Mouse (Mus musculus) left cerebral cortex, adult 18-20 months (tissue): ENCODE measurements at regions not wholly inside any gene's neighbourhood (a gene's known extent, or its start where the extent isn't known, plus 50 kb on each side); places are given as distances from the start of the nearest gene placed in this dataset.
"Not testable (repeated sequence)": the region's sequence is repeated elsewhere in the genome, so short reads cannot be mapped to it uniquely, and the experiment has no call there.

Experiments
- DNase-seq, 2 experiments: peaks; one replicate each; pipeline ENCODE4 v3.0.0; 2021 to 2022; ENCODE audit warnings: low spot score in 2 of 2, mixed read lengths in 1 of 2

DNA sequence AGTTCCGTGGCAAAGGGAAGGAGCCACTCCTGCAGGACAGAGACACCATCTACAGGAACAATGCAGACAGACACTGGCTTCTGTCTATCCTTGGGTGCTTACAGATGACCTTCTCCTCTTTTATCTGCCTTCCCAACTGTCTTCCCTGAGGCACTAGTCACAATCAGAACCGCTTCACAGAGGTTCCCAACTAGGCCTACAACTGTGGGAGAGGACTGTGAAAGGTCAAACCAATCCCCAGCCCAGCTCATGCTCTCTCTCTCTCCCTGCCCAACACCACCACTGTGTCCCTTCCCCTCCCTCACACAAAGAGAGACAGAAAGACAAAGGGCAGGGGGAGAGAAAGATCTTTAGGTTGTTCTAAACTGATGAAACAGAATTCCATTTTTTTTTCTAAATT lies 61.3 kb downstream of the Tmem17 start:
- no peak for DNase-seq

DNA sequence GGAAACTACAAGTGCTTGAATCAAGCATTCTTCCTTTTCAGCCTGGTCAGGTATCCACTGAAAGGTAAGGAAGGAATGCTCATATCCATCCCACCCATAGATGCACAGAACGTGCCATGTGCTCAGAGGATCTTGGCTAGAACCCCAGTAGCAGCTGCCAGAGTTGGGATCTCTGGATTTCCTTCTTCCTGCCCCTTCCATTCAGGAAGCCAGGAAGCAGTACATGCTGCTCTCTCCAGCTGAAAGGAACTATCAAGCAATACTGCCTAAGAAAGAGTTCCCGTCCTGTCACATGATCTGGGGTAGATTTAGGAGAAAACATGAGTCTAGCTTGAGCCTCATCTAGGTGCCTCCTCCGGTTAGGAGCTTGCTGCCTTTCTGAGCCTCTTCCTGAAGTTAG lies 61.9 kb downstream of the Tmem17 start:
- no peak for DNase-seq

DNA sequence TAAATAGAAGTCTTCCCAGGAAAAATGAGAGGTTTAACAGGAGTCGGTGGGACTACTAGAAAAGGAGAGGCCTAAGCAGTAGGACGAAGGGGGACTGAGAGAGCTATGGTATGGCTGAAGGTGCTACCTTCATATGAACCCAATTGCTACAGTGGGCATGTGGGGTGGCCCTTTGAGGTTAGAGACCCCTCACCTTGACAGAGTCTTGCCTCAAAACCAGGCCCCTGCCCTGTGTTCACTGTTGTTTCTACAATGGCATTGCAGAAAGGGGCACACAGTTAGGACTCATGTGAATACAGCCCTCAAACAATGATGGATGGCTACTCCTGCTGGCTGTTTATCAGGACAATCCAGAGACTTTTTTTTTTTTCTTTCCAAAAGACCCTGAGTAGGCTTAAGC lies 62.6 kb downstream of the Tmem17 start:
- DNase-seq: no peak

DNA sequence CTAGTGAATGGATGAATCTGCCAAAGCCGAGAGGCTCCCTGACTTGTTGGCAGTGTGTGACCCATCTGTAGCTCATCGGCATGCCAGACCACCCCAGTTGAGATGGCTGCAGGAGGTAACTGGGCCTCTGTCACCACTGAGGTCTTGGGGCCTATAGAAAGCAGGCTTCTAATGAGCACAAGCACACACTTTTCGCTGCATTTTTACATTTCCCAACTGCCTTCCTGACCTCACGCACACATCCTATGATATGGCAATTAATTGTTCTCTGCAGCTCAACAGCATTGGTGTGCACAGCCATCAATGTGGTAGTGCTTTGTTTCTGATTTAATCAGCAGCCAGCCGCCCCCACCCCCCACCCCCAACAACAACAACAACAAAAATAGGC lies 72.2 kb downstream of the Tmem17 start:
- DNase-seq: no peak

DNA sequence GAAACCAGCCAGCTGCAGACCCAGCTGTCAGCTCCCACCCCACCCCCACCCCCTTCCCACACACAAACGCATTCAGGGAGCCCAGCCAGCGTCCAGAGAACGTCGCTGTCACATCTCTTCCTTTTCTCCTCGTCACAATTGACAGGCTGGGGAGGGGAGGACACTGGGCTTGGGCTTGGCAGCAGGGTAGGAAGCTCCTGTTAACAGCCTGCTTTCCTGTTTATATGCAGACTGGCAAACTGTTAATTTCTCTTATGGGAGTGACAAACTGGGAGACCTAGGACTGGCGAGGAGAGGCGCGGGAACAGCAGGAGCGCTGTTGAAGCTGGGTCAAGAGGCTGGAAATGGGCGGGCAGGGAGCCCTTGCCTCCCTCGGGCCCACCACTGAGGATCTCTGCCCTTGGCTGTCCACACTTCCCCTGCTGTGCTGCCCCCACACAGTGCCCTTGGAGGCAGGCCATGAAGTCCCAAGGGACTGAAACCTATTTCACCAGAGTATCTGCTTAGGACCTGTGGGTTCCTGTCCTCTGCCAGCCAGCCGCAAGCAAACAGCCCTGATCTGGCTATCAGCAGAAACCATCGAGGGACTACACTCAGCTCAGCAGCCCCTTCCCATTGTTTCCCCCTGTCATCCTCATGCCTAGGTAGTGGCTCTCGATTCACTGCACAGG lies 72.7 kb downstream of the Tmem17 start:
- DNase-seq: peak in 1 of 2 experiments; percentile 16

DNA sequence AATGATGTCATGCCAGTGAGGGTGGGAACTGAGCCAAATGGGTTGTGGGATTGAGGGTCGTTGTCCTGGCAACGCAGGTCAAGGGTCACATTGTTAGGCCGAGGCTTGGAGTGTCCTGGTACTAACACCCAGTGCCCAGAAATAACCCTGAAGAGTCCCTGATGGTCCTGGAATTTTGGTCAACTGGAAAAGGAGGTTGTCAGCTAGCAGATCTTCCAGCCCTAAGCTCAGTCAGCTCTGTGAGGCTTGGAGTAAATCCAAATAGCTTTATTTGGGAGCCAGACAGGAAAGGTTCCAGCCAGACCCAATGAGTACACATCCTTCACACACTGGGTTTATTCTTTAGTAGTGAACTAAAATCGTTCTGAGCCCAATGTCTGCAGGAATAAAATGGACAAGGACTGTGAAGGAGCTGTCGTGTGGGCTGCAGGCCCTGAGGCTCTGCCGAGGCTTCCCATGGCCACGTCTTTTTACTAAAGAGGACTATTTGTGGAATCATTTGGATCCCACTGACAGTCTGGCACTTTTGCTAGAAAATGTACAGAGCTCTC lies 75.9 kb downstream of the Tmem17 start:
- DNase-seq: peak; percentile 9 to 51

DNA sequence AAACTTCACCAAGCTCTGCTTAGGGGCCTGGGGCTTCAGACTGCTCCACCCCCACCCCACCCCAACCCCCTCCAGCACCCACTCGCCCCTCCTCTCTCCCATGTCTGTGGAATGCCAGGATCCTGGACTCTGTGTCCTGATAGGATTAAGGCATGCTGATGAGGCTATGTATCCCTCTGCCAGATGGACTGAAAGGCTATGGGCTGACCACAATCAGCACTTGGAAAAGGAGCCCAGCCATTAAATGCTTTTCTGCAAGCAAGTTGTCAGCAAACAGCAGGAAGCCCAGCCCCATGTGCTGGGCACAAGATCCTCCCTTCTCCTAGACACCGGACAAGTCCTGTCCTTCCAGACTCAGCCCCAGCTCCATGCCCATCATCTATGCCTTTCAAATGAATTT lies 76.7 kb downstream of the Tmem17 start:
- DNase-seq: no peak

DNA sequence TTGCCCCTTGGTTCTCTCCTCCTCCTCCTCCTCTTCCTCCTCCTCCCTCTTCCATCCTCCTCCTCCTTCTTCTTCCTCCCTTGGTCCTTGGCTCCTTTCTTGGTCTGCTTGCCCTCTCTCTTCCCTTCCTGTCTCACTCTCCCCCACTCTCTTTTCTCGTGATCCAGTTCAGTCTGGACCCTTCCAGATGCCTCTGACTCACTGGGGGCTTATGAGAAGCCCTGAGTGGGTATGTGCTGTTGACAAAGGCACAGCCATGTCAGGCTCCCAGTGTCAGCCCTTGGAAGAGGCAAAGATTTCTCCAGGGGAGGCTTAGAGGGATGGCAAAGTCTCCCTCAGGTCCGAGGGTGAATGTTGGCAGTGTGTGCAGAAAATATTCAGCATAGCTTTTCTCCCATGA lies 78.0 kb downstream of the Tmem17 start:
- DNase-seq: no peak

DNA sequence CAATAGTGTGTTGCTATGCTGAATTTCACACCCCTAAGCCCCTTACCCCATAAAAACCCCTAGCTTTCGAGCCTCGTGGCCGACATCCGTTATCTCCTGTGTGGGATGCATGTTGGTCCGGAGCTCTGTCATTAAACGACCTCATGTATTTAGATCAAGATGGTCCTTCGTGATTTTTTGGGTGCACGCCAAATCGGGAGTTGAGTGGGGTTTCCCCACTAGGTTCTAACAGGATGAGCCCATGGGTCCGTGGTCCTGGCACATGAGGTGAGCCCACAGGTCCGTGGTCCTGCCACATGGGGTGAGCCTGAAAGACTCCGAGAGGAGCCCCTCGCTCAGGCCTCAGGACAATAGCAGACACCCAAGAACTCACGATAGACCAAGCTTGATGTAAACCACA lies 79.2 kb downstream of the Tmem17 start:
- DNase-seq: not testable (repeated sequence)

DNA sequence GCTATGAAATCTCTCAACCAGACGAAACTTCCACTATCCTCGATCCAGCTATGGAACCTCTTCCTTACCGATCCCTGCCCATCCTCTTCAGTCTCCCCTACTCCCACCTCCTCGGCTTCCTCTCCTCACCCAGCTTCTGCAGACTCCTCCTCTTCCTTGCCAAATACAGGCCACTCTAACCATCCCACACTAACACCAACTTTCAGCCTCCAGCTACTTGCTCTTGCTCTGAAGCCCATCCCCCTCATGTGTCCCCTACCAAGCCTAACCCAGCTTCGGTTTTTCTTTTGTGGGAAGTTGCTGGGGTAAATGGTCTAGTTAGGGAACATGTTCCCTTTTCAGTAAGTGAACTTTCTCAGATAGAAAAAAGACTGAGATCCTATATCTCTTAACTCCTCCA lies 80.8 kb downstream of the Tmem17 start:
- no peak for DNase-seq

GRCm38 (mm10) chr11:22596076-22596804 lies 84.4 kb downstream of the Tmem17 start:
- DNase-seq: no peak

GRCm38 (mm10) chr11:22596805-22597149 lies 84.9 kb downstream of the Tmem17 start:
- no peak for DNase-seq

- no peak for DNase-seq
Observed at GRCm38 (mm10) chr11:22600370-22600769, 88.5 kb downstream of the Tmem17 start.

GRCm38 (mm10) chr11:22601977-22602376 lies 90.1 kb downstream of the Tmem17 start:
- no peak for DNase-seq

DNA sequence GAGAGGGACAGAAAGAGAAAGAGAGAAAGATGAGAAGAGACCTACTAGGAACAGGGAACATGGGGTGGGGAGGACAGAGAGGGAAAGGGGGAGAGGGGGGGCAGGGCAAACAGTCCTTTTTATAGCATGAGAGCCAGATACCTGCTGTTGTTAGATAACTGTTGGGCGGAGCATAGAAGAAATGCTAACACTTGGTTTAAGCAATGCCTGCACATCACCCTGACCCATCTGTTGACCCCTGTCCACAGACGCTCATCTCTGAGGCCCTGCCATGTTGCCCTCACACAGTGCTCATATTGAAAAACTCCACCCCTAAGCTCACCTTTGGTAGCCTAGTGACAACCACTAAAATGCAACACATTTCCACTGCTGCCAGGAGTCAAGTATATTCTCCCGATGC lies 90.7 kb downstream of the Tmem17 start:
- no peak for DNase-seq

DNA sequence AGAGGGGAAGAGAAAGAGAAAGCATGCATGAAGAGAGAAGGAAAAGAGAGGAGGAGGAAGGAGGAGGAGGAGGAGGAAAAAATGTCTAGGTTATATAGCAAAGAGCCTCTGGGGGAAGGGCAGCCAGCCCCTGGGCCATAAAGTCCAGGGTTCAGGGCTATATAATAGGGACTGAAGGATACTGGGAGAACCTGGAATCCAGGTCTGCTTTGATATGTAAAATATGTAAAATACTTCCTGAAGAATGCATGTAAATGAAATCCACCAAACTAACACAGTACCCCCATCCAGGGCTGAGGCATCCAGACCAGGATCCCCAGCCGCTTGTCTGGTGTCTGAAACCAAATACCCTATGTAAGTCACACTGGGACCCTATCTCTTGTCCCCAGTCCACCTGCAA lies 91.5 kb downstream of the Tmem17 start:
- DNase-seq: no peak

DNA sequence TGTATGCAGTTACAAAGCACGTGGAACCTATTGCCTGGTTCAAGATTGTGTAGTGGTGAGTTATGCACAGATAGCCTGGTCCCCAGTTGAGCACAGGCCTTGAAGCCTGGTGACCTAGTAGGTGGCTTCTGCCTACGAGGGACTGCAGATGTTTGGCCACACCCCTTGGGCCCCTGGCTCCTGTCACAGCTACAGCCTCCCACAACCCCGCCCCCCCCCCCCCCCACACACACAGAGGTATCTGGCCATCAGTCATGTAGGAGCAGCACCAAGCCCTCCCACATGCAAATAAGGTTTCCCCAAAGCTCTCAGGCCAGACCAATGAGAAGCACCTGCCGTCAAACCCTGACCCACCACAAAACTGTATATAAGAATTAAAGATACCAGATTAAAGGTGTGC lies 94.5 kb downstream of the Tmem17 start:
- DNase-seq: no peak

DNA sequence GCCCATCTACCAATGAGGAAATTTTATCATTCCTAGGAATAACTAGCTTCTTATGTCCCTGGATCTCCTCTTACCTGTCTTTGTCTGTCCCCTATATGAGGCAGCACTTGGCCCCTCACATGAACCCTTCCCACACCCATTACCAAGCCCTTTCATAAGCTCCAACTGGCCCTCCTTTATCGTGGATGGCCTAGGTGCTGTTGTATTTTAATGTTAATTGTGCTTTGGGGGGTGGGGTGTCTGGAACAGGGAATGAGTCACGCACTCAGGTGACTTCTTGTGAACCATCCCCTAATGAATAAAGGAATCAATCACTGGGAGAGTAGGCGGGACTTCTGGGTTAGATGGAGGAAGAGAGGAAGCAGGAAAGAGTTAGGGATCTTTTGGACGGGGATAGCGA lies 95.8 kb downstream of the Tmem17 start:
- DNase-seq: no peak

DNA sequence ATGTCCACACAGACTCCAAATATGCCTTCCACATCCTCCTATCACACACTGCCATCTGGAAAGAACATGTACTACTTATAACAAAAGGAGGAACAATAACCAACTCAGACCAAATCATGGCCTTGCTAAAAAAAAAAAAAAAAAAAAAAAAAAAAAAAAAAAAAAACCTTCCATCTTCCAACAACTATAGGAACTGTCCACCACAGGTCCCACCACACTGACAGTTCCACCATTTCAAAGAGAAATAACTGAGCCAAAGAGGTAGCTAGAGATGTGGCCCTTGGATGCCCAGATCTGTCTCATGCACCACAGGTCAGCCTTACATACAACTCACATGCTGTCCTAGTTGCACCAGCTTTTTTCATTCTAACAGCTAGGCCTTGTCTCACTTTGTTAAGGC lies 97.1 kb downstream of the Tmem17 start:
- DNase-seq: no peak

DNA sequence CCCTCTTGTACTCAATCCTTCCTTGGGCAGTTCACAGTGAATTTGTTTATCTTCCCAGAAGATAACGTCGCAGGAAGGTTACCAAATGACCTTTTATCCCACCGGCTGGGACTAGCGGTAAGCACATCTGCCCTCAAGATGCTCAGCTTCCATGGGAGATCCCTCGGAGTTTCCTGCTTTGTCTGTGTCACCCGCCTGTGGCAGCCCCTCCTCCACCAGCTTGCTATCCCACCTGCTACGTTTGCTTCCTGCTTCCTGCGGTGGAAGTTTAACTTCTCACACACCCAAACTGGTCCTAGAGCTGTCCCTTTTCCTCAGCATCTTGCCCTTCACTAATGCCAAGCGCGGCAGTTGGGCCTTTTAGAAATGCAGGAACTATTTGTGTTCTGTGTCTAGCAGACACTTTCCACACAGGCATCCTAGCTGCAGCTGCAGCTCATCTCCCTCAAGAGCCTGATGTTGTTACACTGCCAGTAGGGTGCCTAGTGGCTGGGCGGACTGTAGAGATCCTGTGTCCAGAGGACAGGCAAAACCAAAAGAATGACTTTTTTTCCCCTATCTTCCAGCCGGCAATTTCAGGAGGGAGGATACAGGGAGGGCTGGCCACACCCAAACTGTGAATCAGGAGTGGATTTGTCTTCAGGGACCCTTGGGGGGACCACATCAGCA lies 98.7 kb downstream of the Tmem17 start:
- DNase-seq: no peak

DNA sequence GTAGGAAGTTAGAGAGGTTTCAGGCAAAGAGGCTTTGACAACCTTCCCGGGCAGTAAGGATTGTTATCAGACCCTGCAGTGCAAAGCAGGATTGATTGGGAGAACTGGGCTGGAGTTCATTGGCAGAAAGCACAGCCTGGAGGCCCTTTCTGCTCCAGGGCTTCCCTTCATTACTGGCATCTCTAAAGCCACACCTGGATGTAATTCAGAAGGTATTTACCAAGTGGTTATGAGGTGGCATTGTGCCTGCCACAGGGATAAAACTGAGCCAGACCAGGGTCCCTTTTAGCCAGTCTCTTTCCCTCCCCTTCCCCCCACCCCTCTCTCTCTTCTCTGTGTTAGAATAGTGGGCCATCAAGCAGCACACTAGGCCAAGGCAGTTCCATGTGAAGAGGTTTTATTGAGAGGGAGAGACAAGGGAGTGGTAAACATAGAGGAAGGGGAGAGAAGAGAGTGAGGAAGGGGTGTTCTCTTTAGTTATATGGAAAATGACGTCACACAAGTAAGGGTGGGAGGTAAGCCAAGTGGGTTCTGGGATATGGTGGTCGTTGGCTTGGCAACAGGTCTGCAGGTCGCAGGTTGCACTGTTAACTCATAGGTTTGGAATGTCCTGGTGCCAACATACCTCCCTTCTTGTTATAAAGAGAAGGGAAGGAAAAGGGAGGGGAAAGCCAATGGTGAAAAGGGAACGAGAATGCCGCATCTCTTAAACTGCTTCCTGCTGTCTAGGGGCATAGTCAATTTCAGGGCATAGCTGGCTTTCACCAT lies 99.4 kb downstream of the Tmem17 start:
- no peak for DNase-seq

DNA sequence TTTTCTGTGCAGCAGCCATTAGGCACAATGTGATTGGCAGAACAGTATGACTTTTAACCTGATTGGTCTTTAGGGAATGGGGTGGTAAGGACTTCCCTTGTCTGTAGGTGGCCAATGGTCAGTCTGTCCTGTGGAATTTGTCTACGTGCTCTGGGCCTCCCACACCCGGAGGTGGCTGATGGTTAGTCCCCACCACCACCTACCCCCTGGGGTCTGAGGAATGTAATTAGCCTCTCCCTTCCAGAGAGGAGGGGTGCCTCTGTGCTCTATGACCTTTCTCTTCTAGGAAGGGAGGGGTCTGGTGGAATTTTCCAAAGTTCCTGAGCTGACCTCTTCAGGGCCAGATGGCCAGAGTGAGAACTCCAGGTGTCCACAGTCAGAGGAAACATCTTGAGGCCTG lies 101.6 kb downstream of the Tmem17 start:
- no peak for DNase-seq
